Comparison of ENCODE assay signal across 8 mouse cellular contexts in the genomic region with DNA sequence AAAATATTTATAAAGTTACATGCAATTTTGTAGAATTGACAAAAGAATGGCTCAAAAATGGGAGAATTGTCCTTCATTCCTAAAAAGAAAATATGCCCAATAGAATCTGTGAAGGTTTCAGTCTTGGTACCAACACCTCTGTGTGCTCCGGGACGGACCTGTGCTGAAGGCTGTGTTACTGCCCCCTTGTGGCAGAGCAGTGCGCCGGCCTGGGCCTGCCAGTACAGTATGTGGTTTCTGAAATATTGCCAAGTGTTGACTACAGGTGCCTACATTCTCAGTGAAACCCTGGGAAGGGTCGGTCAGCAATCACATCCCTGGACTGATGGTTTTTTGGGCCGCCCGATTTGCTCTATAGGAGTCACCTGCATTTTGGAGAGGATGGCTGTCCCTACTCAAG. TPM values are rescaled to one million over a fixed set of nuclear protein-coding genes. Genes with fewer than 3 reads are reported as not detected.
DNase-seq lines count a peak whose midpoint lies in the region; ATAC-seq and TF ChIP-seq lines count a peak whose summit lies in the region.

No protein-coding gene starts in this region.

- no peaks in the 10 kb centered on the region for H3K27me3 ChIP-seq in Patski
- H3K27me3 ChIP-seq in hindbrain, embryonic 11.5 days (ENCODE audit: control insufficient read depth, insufficient read depth, low read length), result no peaks in the 10 kb centered on the region

- POLR2A ChIA-PET in Patski (lab: Charles Lee), result interaction anchor here (1.0 kb wide), 1 partner anchor 67 kb away, joined by 3 read pairs; no protein-coding TSS in a partner anchor

- ATAC-seq in Patski, result peak; percentile 60
- peak; percentile 42 for ATAC-seq in frontal cortex, adult (ENCODE audit: low TSS enrichment)
- peak; percentile 74; the same call in 1 of the 2 replicates for ATAC-seq in hindbrain, embryonic 11.5 days (ENCODE audit: low FRiP score)

- no peaks in the 10 kb centered on the region for H3K4me1 ChIP-seq in hindbrain, embryonic 11.5 days (replicated peaks; ENCODE audit: control insufficient read depth, insufficient read depth, low read length)

- WGBS in hindbrain, embryonic 11.5 days, result 36% methylated on average over 7 of the region's 7 CpGs

- peaks cover 10% of the 10 kb centered on the region; the same call in 1 of the 2 replicates for H3K36me3 ChIP-seq in hindbrain, embryonic 11.5 days (ENCODE audit: control insufficient read depth, insufficient read depth, low read length)

- CTCF ChIA-PET in Patski (lab: Charles Lee), result interaction anchor here (0.7 to 1.2 kb wide), 3 partner anchors 10 to 86 kb away, joined by 3 to 4 read pairs (median 3); no protein-coding TSS in a partner anchor

- H3K27ac ChIP-seq in hindbrain, embryonic 11.5 days (ENCODE audit: low read depth, low read length), result no peak overlapping the region

- no peak overlapping the region for H3K9ac ChIP-seq in hindbrain, embryonic 11.5 days (ENCODE audit: low read depth, low read length)

- in situ Hi-C loops in Patski (cut with MboI; ENCODE audit: low pct_unique_long_range_greater_than_20kb), result no loop called here

- DNase-seq in Patski (ENCODE audit: low read depth, low spot score), result no peak
- peak; percentile 83 for DNase-seq in cerebellum, adult 8-10 months
- peak; percentile 85 for DNase-seq in hindbrain, embryonic 11.5 days (ENCODE audit: low spot score)
- peak; percentile 67 to 83 for DNase-seq in layer of hippocampus, postnatal 14 days (ENCODE audit: low spot score in 2 of 2)
- peak; percentile 93 for DNase-seq in lung, postnatal 36 days
- DNase-seq in right cerebral cortex, postnatal 14 days, result peak; percentile 75
- DNase-seq in yolk sac, embryonic 10.5 days (ENCODE audit: low spot score), result peak; percentile 63

- no peak for TF ChIP-seq CTCF in Patski (IDR thresholded peaks at IDR 0.05)

- no peak overlapping the region for H3K4me3 ChIP-seq in hindbrain, embryonic 11.5 days (ENCODE audit: low read depth, low read length)

- no peaks in the 10 kb centered on the region for H3K9me3 ChIP-seq in hindbrain, embryonic 11.5 days (ENCODE audit: control insufficient read depth, low read length)

- H3K4me2 ChIP-seq in hindbrain, embryonic 11.5 days (replicated peaks; ENCODE audit: low read depth, low read length), result no peak overlapping the region

RNA-seq across cellular contexts. Expression of a gene that starts 8.7 kb away (rescaled TPM):
- 196 TPM for polyA plus RNA-seq in Patski (2021)
- 297 and 307 TPM in 2 replicates for polyA plus RNA-seq in hindbrain, embryonic 11.5 days (2014; fragmentation: Nextera tagmentation; extraction: Ambion mirVana)
- total RNA-seq in layer of hippocampus, postnatal 14 days (2021), result 100 to 1,000 TPM; 172 to 184 TPM

RNA-seq across cellular contexts. Expression of a gene that starts 20.3 kb away (rescaled TPM):
- polyA plus RNA-seq in Patski (2021), result 19.9 TPM
- 12.0 and 13.2 TPM in 2 replicates for polyA plus RNA-seq in hindbrain, embryonic 11.5 days (2014; fragmentation: Nextera tagmentation; extraction: Ambion mirVana)
- 10 to 100 TPM; 81.3 to 98.2 TPM for total RNA-seq in layer of hippocampus, postnatal 14 days (2021)

RNA-seq across cellular contexts. Expression of a gene that starts 53.8 kb away (rescaled TPM):
- polyA plus RNA-seq in Patski (2021), result 36.4 TPM
- polyA plus RNA-seq in hindbrain, embryonic 11.5 days (2014; fragmentation: Nextera tagmentation; extraction: Ambion mirVana), result 25.8 and 30.4 TPM in 2 replicates
- total RNA-seq in layer of hippocampus, postnatal 14 days (2021), result 10 to 100 TPM; 78.1 to 83.0 TPM

RNA-seq across cellular contexts. Expression of a gene that starts 54.8 kb away (rescaled TPM):
- polyA plus RNA-seq in Patski (2021), result not detected
- polyA plus RNA-seq in hindbrain, embryonic 11.5 days (2014; fragmentation: Nextera tagmentation; extraction: Ambion mirVana), result not detected in 2 replicates
- not detected for total RNA-seq in layer of hippocampus, postnatal 14 days (2021)
